Mouse (Mus musculus) bone marrow macrophage, adult 2 months (primary cell): ENCODE data around the gene Ceacam16.

ENCODE experiments used
- CTCF ChIP-seq: IDR thresholded peaks from 2 replicates; pipeline ENCODE4 v1.5.1; 2012; ENCODE audit warnings: low read depth, mild to moderate bottlenecking, low read length, moderate library complexity
- POLR2A ChIP-seq: IDR thresholded peaks from 2 replicates; pipeline ENCODE4 v1.6.1; 2012; ENCODE audit warnings: mild to moderate bottlenecking, low read depth, low read length, borderline replicate concordance

GRCm38 (mm10) chr7:19836843-19837242 lies 24.3 kb downstream of the Ceacam16 start:
- TF ChIP-seq CTCF (no peak), POLR2A (no peak)
